10 mouse cellular contexts compared by ENCODE assay signal in genomic region chr13:18174003-18174402, GRCm38 (mm10).
DNase-seq lines count a peak whose midpoint lies in the region; ATAC-seq and TF ChIP-seq lines count a peak whose summit lies in the region.
"Had no signal": no experiment of that assay in that cellular context is flagged by ENCODE, and none has a peak within 500 bp of the region (broad histone marks: within the 10 kb centered on the region; RNA-seq: fewer than 3 reads in every experiment).

No protein-coding gene starts in this region.

- H3K27ac ChIP-seq in embryonic facial prominence, embryonic 11.5 days (replicated peaks; ENCODE audit: low read depth, low read length), result no peak overlapping the region
- H3K27ac ChIP-seq: lung, embryonic 15.5 days; stomach, embryonic 15.5 days had no signal

- no peak for ATAC-seq in G1E (ENCODE audit: extremely low read depth, insufficient number of reproducible peaks, low FRiP score, poor library complexity, severe bottlenecking)
- no peak for ATAC-seq in embryonic facial prominence, embryonic 11.5 days (replicated peaks; ENCODE audit: insufficient number of reproducible peaks, low FRiP score, low TSS enrichment, low read depth)

- 47% methylated on average over 3 of the region's 3 CpGs for WGBS in embryonic facial prominence, embryonic 11.5 days

- H3K4me3 ChIP-seq in G1E (ENCODE audit: low read depth, low read length), result no peak overlapping the region
- no peak overlapping the region for H3K4me3 ChIP-seq in embryonic facial prominence, embryonic 11.5 days (ENCODE audit: low read depth, low read length)
- H3K4me3 ChIP-seq: lung, embryonic 15.5 days; stomach, embryonic 15.5 days had no signal

- peak; percentile 65 for TF ChIP-seq CTCF in G1E (IDR thresholded peaks at IDR 0.05; ENCODE audit: low read depth, low read length)

- no peaks in the 10 kb centered on the region for H3K4me1 ChIP-seq in G1E (ENCODE audit: insufficient read depth, low read depth, low read length)
- no peaks in the 10 kb centered on the region for H3K4me1 ChIP-seq in embryonic facial prominence, embryonic 11.5 days (ENCODE audit: control insufficient read depth, insufficient read depth, low read length)
- H3K4me1 ChIP-seq: lung, embryonic 15.5 days; stomach, embryonic 15.5 days had no signal

- DNase-seq in cerebellum, postnatal 14 days, result peak; percentile 58 to 61
- no peak for DNase-seq in cerebellum, adult 9-10 months
- peak; percentile 11 to 19 for DNase-seq in left cerebral cortex, adult 18-20 months (ENCODE audit: low spot score in 2 of 2)
- no peak for DNase-seq in left cerebral cortex, adult 9 months (ENCODE audit: low spot score in 2 of 2)
- peak; percentile 2 for DNase-seq in G1E (ENCODE audit: low spot score)
- DNase-seq in embryonic facial prominence, embryonic 11.5 days (ENCODE audit: low spot score), result peak; percentile 67
- DNase-seq in mesoderm, embryonic 11.5 days (ENCODE audit: low read depth, low spot score), result peak; percentile 30
- DNase-seq in cerebellum, adult 18-20 months, result no peak

- H3K4me2 ChIP-seq in embryonic facial prominence, embryonic 11.5 days (ENCODE audit: low read depth, low read length), result no peak overlapping the region
- H3K4me2 ChIP-seq: lung, embryonic 15.5 days; stomach, embryonic 15.5 days had no signal

- H3K36me3 ChIP-seq in G1E (replicated peaks), result no peaks in the 10 kb centered on the region
- no peaks in the 10 kb centered on the region for H3K36me3 ChIP-seq in embryonic facial prominence, embryonic 11.5 days (replicated peaks; ENCODE audit: control insufficient read depth, insufficient read depth, low read depth, low read length)
- H3K36me3 ChIP-seq: lung, embryonic 15.5 days; stomach, embryonic 15.5 days had no signal

- no peaks in the 10 kb centered on the region for H3K9me3 ChIP-seq in G1E (replicated peaks)
- H3K9me3 ChIP-seq in embryonic facial prominence, embryonic 11.5 days (replicated peaks; ENCODE audit: control insufficient read depth, low read length), result no peaks in the 10 kb centered on the region
- H3K9me3 ChIP-seq: lung, embryonic 15.5 days; stomach, embryonic 15.5 days had no signal

- H3K9ac ChIP-seq in embryonic facial prominence, embryonic 11.5 days (replicated peaks; ENCODE audit: low read length), result no peak overlapping the region
- H3K9ac ChIP-seq: lung, embryonic 15.5 days; stomach, embryonic 15.5 days had no signal

- H3K27me3 ChIP-seq in G1E (ENCODE audit: insufficient read depth, low read length), result no peaks in the 10 kb centered on the region
- H3K27me3 ChIP-seq in embryonic facial prominence, embryonic 11.5 days (ENCODE audit: control insufficient read depth, insufficient read depth, low read length), result no peaks in the 10 kb centered on the region
- H3K27me3 ChIP-seq: lung, embryonic 15.5 days; stomach, embryonic 15.5 days had no signal

Comparison
In these comparisons a context has a peak if more than half of its experiments do, and no peak if none do; other contexts are left out.
1. DNase-seq: peak in cerebellum, postnatal 14 days (2 of 2), left cerebral cortex, adult 18-20 months (2 of 2), G1E (single experiment), embryonic facial prominence, embryonic 11.5 days (single experiment) and mesoderm, embryonic 11.5 days (single experiment); none in cerebellum, adult 9-10 months (single experiment), left cerebral cortex, adult 9 months (0 of 2) and cerebellum, adult 18-20 months (0 of 2).